Mouse (Mus musculus): ENCODE results near the gene Gpr26.

Gene Gpr26

GRCm38 (mm10) chr7:131966023-131966915 is at the start of gene Gpr26:
Gene Gpr26, plus strand, starts transcription at chr7:131966460.
- H3K36me3 ChIP-seq (ENCODE audit: control insufficient read depth, insufficient read depth, low read length, poor library complexity, severe bottlenecking) = no peaks in the 10 kb centered on the region
- no peaks in the 10 kb centered on the region for H3K27me3 ChIP-seq (ENCODE audit: control insufficient read depth, insufficient read depth, low read length, poor library complexity, severe bottlenecking)
- DNase-seq (ENCODE audit: low read depth, low spot score) = no peak

- Histone ChIP-seq H3K36me3 (ENCODE audit: control insufficient read depth, insufficient read depth, low read length, poor library complexity, severe bottlenecking) (no peaks in the 10 kb centered on the region), H3K27me3 (ENCODE audit: control insufficient read depth, insufficient read depth, low read length, poor library complexity, severe bottlenecking) (no peaks in the 10 kb centered on the region)
- DNase-seq (ENCODE audit: low read depth, low spot score) = no peak
Observed at GRCm38 (mm10) chr7:131917384-131917783, 48.9 kb upstream of the Gpr26 start.

GRCm38 (mm10) chr7:131927288-131928050 is 38.8 kb upstream of the Gpr26 start:
- Histone ChIP-seq H3K27me3 (ENCODE audit: control insufficient read depth, insufficient read depth, low read length, poor library complexity, severe bottlenecking) (no peaks in the 10 kb centered on the region), H3K36me3 (ENCODE audit: control insufficient read depth, insufficient read depth, low read length, poor library complexity, severe bottlenecking) (no peaks in the 10 kb centered on the region)
- no peak for DNase-seq (ENCODE audit: low read depth, low spot score)

GRCm38 (mm10) chr7:131937611-131938010 is 28.6 kb upstream of the Gpr26 start:
- no peaks in the 10 kb centered on the region for H3K36me3 ChIP-seq (ENCODE audit: control insufficient read depth, insufficient read depth, low read length, poor library complexity, severe bottlenecking)
- H3K27me3 ChIP-seq (ENCODE audit: control insufficient read depth, insufficient read depth, low read length, poor library complexity, severe bottlenecking) = no peaks in the 10 kb centered on the region
- no peak for DNase-seq (ENCODE audit: low read depth, low spot score)

DNA sequence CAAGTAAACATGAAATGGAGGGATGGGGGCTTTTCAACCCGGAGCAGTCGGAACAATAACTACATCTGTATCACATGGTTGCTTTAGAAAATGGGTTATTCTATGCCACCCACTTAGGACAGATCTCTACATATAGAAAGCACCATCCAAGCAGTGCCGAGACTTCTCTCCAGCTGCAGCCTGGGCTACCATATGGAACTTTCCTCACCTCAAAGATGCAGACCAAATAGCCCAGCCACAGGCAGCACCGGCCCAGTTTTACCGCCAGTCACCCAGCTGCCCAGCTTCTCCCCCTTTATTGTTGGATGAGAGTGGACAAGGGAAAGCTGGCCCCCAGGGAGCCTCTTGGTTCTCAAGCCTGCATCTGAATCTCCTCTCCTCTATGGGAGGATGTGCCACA is 15.1 kb upstream of the Gpr26 start:
- no peaks in the 10 kb centered on the region for H3K27me3 ChIP-seq (ENCODE audit: control insufficient read depth, insufficient read depth, low read length, poor library complexity, severe bottlenecking)
- no peak for DNase-seq (ENCODE audit: low read depth, low spot score)
- no peaks in the 10 kb centered on the region for H3K36me3 ChIP-seq (ENCODE audit: control insufficient read depth, insufficient read depth, low read length, poor library complexity, severe bottlenecking)

- no peaks in the 10 kb centered on the region for H3K36me3 ChIP-seq (ENCODE audit: control insufficient read depth, insufficient read depth, low read length, poor library complexity, severe bottlenecking)
- no peak for DNase-seq (ENCODE audit: low read depth, low spot score)
- H3K27me3 ChIP-seq (ENCODE audit: control insufficient read depth, insufficient read depth, low read length, poor library complexity, severe bottlenecking) = no peaks in the 10 kb centered on the region
Observed at GRCm38 (mm10) chr7:131953402-131953801, 12.9 kb upstream of the Gpr26 start.

DNA sequence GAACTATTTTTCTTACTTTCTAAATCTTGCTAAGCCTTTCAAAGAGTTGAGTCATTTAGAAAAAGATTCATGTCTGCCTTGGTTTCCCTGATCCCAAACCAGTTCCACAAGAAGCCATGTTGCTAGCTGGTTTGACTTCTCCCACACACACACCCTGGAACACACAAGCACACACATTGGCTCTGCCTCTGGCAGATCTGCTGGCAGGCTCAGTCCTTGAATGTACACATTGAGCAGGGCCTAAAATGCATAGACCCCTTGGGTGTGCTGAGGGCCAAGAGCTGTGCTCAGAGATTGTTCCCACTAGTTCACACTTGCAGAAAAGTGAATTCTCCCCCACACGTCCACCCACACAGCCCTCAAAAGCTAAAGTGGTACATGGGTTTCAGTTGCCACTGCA is 7.6 kb upstream of the Gpr26 start:
- Histone ChIP-seq H3K27me3 (ENCODE audit: control insufficient read depth, insufficient read depth, low read length, poor library complexity, severe bottlenecking) (no peaks in the 10 kb centered on the region), H3K36me3 (ENCODE audit: control insufficient read depth, insufficient read depth, low read length, poor library complexity, severe bottlenecking) (no peaks in the 10 kb centered on the region)
- DNase-seq (ENCODE audit: low read depth, low spot score) = no peak

DNA sequence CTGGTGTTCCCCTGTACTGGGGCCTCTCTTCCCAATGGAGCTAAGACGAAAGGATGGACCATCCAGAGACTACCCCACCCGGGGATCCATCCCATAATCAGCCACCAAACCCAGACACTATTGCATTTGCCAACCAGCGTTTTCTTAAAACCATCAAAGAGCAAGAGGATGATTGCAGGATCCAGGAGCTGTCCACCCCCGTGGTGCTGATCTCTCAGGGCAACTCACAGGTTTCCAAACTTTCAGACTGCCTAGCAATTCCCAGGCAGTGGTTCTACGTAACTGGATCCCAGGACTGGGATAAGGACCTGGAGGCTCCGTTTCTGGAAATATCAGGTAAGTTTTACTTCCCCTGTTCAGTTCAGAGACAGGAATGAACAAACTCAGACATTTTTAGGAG is 5.7 kb upstream of the Gpr26 start:
- DNase-seq (ENCODE audit: low read depth, low spot score) = no peak
- no peaks in the 10 kb centered on the region for H3K36me3 ChIP-seq (ENCODE audit: control insufficient read depth, insufficient read depth, low read length, poor library complexity, severe bottlenecking)

DNA sequence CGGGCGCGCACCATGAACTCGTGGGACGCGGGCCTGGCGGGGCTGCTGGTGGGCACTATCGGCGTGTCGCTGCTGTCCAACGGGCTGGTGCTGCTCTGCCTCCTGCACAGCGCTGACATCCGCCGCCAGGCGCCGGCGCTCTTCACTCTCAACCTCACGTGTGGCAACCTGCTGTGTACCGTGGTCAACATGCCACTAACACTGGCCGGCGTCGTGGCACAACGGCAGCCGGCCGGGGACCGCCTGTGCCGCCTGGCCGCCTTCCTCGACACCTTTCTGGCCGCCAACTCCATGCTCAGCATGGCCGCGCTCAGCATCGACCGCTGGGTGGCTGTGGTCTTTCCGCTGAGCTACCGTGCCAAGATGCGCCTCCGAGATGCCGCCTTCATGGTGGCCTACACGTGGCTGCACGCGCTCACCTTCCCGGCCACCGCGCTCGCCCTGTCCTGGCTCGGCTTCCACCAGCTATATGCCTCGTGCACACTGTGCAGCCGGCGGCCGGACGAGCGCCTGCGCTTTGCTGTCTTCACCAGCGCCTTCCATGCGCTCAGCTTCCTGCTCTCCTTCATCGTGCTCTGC is 745 bp downstream of the Gpr26 start:
- DNase-seq (ENCODE audit: low read depth, low spot score) = no peak
- Histone ChIP-seq H3K27me3 (ENCODE audit: control insufficient read depth, insufficient read depth, low read length, poor library complexity, severe bottlenecking) (no peaks in the 10 kb centered on the region), H3K36me3 (ENCODE audit: control insufficient read depth, insufficient read depth, low read length, poor library complexity, severe bottlenecking) (no peaks in the 10 kb centered on the region)

More for the DNA sequence above, 5.7 kb upstream of the Gpr26 start:
- no peaks in the 10 kb centered on the region for H3K27me3 ChIP-seq (ENCODE audit: control insufficient read depth, insufficient read depth, low read length, poor library complexity, severe bottlenecking)

- Histone ChIP-seq H3K27me3 (ENCODE audit: control insufficient read depth, insufficient read depth, low read length, poor library complexity, severe bottlenecking) (no peaks in the 10 kb centered on the region), H3K36me3 (ENCODE audit: control insufficient read depth, insufficient read depth, low read length, poor library complexity, severe bottlenecking) (no peaks in the 10 kb centered on the region)
- DNase-seq (ENCODE audit: low read depth, low spot score) = no peak
Observed at GRCm38 (mm10) chr7:131970255-131970654, 4.0 kb downstream of the Gpr26 start.

GRCm38 (mm10) chr7:131975867-131976266 is 9.6 kb downstream of the Gpr26 start:
- no peaks in the 10 kb centered on the region for H3K36me3 ChIP-seq (ENCODE audit: control insufficient read depth, insufficient read depth, low read length, poor library complexity, severe bottlenecking)
- H3K27me3 ChIP-seq (ENCODE audit: control insufficient read depth, insufficient read depth, low read length, poor library complexity, severe bottlenecking) = no peaks in the 10 kb centered on the region
- DNase-seq (ENCODE audit: low read depth, low spot score) = no peak

DNA sequence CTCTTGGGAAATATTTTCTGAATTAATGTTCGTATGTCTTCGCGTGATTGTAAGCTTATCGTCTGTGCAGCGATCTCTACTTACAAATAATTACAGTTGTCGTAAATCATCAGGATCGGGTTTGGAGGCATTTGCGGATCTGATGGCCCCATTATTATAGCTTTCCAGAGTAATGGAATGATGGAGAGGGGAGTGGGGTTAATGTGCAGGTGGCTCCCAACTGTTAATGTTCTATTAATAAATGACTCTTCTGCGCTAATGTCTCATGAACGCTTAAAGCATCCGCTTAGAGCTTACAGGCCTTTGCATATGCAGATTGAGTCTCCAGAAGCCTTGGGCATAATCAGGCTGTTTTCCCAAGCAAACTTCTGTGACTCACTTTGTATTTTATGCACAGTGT is 12.3 kb downstream of the Gpr26 start:
- Histone ChIP-seq H3K36me3 (ENCODE audit: control insufficient read depth, insufficient read depth, low read length, poor library complexity, severe bottlenecking) (no peaks in the 10 kb centered on the region), H3K27me3 (ENCODE audit: control insufficient read depth, insufficient read depth, low read length, poor library complexity, severe bottlenecking) (no peaks in the 10 kb centered on the region)
- no peak for DNase-seq (ENCODE audit: low read depth, low spot score)

- Histone ChIP-seq H3K36me3 (ENCODE audit: control insufficient read depth, insufficient read depth, low read length, poor library complexity, severe bottlenecking) (no peaks in the 10 kb centered on the region), H3K27me3 (ENCODE audit: control insufficient read depth, insufficient read depth, low read length, poor library complexity, severe bottlenecking) (no peaks in the 10 kb centered on the region)
- no peak for DNase-seq (ENCODE audit: low read depth, low spot score)
Observed at GRCm38 (mm10) chr7:131989056-131989455, 22.8 kb downstream of the Gpr26 start.

- H3K36me3 ChIP-seq (ENCODE audit: control insufficient read depth, insufficient read depth, low read length, poor library complexity, severe bottlenecking) = no peaks in the 10 kb centered on the region
- no peaks in the 10 kb centered on the region for H3K27me3 ChIP-seq (ENCODE audit: control insufficient read depth, insufficient read depth, low read length, poor library complexity, severe bottlenecking)
- DNase-seq (ENCODE audit: low read depth, low spot score) = no peak
Observed at GRCm38 (mm10) chr7:131992226-131992625, 26.0 kb downstream of the Gpr26 start.

DNA sequence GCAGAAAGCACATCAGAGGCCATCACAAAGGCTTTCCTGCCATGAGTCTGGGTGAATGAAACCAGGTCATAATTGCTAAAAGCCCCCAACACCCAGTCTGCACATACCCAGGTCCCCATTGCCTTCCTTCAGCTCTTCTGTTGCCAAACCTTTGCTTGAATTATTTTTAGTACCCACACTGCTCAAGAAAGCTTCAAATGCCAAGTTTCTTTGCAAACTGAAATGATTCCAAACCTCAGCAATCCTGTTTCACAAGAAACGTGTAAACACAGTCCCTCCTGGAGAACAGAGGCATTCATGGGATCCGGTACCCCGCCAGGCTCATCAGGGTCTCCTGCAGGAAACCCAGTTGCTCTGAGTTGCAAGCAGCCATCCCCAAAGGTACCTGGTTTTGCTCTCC is 26.6 kb downstream of the Gpr26 start:
- no peak for DNase-seq (ENCODE audit: low read depth, low spot score)
- H3K36me3 ChIP-seq (ENCODE audit: control insufficient read depth, insufficient read depth, low read length, poor library complexity, severe bottlenecking) = no peaks in the 10 kb centered on the region
- H3K27me3 ChIP-seq (ENCODE audit: control insufficient read depth, insufficient read depth, low read length, poor library complexity, severe bottlenecking) = no peaks in the 10 kb centered on the region
